Mouse (Mus musculus): ENCODE results near the gene Phf5a. TPM values are rescaled to one million over a fixed set of nuclear protein-coding genes. Genes with fewer than 3 reads are reported as not detected.

Phf5a gene
- total RNA-seq (2023), result 47.6 and 51.9 TPM in 2 replicates

GRCm38 (mm10) chr15:81871604-81872261, at the start of gene Phf5a:
Gene Phf5a (minus strand): TSS chr15:81871911.

GRCm38 (mm10) chr15:81872262-81873136, 788 bp upstream of the Phf5a start, which contains the start of gene Aco2:
Gene Aco2 (plus strand): TSS chr15:81872309.

GRCm38 (mm10) chr15:81858517-81859329, 13.0 kb downstream of the Phf5a start, which contains the start of gene Tob2:
Gene Tob2 (minus strand): TSS chr15:81858796.

Other genes with a start within 250 kb of the Phf5a start
- gene L3mbtl2, start 208.0 kb downstream of the Phf5a start, total RNA-seq (2023), result 14.1 and 14.4 TPM in 2 replicates
- not detected in 2 replicates for gene Chadl, start 174.6 kb downstream of the Phf5a start, total RNA-seq (2023)
- gene Zc3h7b, start 126.9 kb downstream of the Phf5a start, total RNA-seq (2023), result 6.4 and 8.2 TPM in 2 replicates
- 47.7 and 66.0 TPM in 2 replicates for gene Rangap1, start 126.4 kb downstream of the Phf5a start, total RNA-seq (2023)
- 5.1 and 7.4 TPM in 2 replicates for gene Tef, start 69.5 kb downstream of the Phf5a start, total RNA-seq (2023)
- gene Tob2, start 13.1 kb downstream of the Phf5a start, total RNA-seq (2023), result 46.7 and 52.8 TPM in 2 replicates
- 86.1 and 88.3 TPM in 2 replicates for gene Aco2, start 398 bp upstream of the Phf5a start, total RNA-seq (2023)
- 2.7 and 3.4 TPM in 2 replicates for gene Polr3h, start 54.3 kb upstream of the Phf5a start, total RNA-seq (2023)
- not detected in 2 replicates for gene Csdc2, start 64.8 kb upstream of the Phf5a start, total RNA-seq (2023)
- 30.3 and 34.9 TPM in 2 replicates for gene Pmm1, start 89.0 kb upstream of the Phf5a start, total RNA-seq (2023)
- not detected in 2 replicates for gene 1700029P11Rik, start 108.6 kb upstream of the Phf5a start, total RNA-seq (2023)
- gene Xrcc6, start 115.9 kb upstream of the Phf5a start, total RNA-seq (2023), result 15.6 and 15.7 TPM in 2 replicates
- gene Desi1, start 162.0 kb upstream of the Phf5a start, total RNA-seq (2023), result 19.1 and 24.3 TPM in 2 replicates
- 37.9 and 39.5 TPM in 2 replicates for gene Snu13, start 175.7 kb upstream of the Phf5a start, total RNA-seq (2023)
- not detected in 2 replicates for gene 4930407I10Rik, start 187.2 kb upstream of the Phf5a start, total RNA-seq (2023)
- not detected in 2 replicates for gene Mei1, start 198.1 kb upstream of the Phf5a start, total RNA-seq (2023)